Mouse (Mus musculus) C2C12 (cell line): Measurements from ENCODE around the gene Amigo1. TPM values are rescaled to one million over a fixed set of nuclear protein-coding genes. Genes with fewer than 3 reads are reported as not detected.

Experiments used
- H3K27me3 ChIP-seq: one replicate; pipeline ENCODE4 v1.6.1; 2011; ENCODE audit not compliant: control insufficient read depth, insufficient read depth, insufficient read length
- H3K36me3 ChIP-seq: one replicate; pipeline ENCODE4 v1.6.1; 2011; ENCODE audit not compliant: control insufficient read depth, insufficient read depth
- H3K4me3 ChIP-seq: one replicate; pipeline ENCODE4 v1.5.1; 2011; ENCODE audit warnings: mild to moderate bottlenecking, control low read depth; ENCODE audit not compliant: poor library complexity, insufficient read depth, severe bottlenecking
- H3K79me2 ChIP-seq: one replicate; pipeline ENCODE4 v1.6.1; 2011; ENCODE audit not compliant: control insufficient read depth, insufficient read depth
- H3K79me3 ChIP-seq: one replicate; pipeline ENCODE4 v1.6.1; 2011; ENCODE audit warnings: low read depth, control low read depth
- H3ac ChIP-seq: one replicate; pipeline ENCODE3; 2011; ENCODE audit warnings: low read depth; ENCODE audit not compliant: control insufficient read depth, insufficient read length
- CEBPB ChIP-seq: IDR thresholded peaks from one replicate; pipeline ENCODE4 v1.6.1; 2011; ENCODE audit warnings: low read depth, mild to moderate bottlenecking, control low read depth, moderate library complexity
- CTCF ChIP-seq: IDR thresholded peaks from one replicate; pipeline ENCODE4 v1.5.1; 2011; ENCODE audit not compliant: control insufficient read depth, insufficient read depth, insufficient read length
- FOSL1 ChIP-seq: IDR thresholded peaks from one replicate; pipeline ENCODE4 v1.8.0; 2011; ENCODE audit warnings: mild to moderate bottlenecking, low read length; ENCODE audit not compliant: poor library complexity, insufficient read depth, severe bottlenecking
- MAX ChIP-seq: IDR thresholded peaks from one replicate; pipeline ENCODE4 v1.6.1; 2011; ENCODE audit warnings: mild to moderate bottlenecking, control low read depth
- MYOD1 ChIP-seq: IDR thresholded peaks from one replicate; pipeline ENCODE4 v1.6.1; 2011; ENCODE audit warnings: low read depth; ENCODE audit not compliant: control insufficient read depth, insufficient read length
- MYOG ChIP-seq: IDR thresholded peaks from one replicate; pipeline ENCODE4 v1.6.1; 2011; ENCODE audit not compliant: control insufficient read depth, insufficient read length; ENCODE audit errors: extremely low read depth
- USF1 ChIP-seq: IDR thresholded peaks from one replicate; pipeline ENCODE4 v1.6.1; 2011; ENCODE audit warnings: low read depth, mild to moderate bottlenecking, control low read depth, moderate library complexity
- polyA plus RNA-seq: library from polyadenylated mRNA; unstranded; fragments of >200 nt; fragmentation: generic; extraction: Trizol; gene quantifications from one replicate; pipeline ENCODE4 v1.2.1, GENCODE M21; 2012; ENCODE audit warnings: missing spikeins

The Amigo1 gene
- polyA plus RNA-seq, 1 experiment = 1.9 TPM

GRCm38 (mm10) chr3:108210771-108211139 lies 24.6 kb downstream of the Amigo1 start, which contains the start of gene Atxn7l2:
TSS of gene Atxn7l2 (minus strand) at chr3:108210934.
- peak within 1 kb of the TSS; percentile 80 for H3ac ChIP-seq
- peaks cover 23% of the 10 kb centered on the region for H3K79me2 ChIP-seq
- peaks cover 9% of the 10 kb centered on the region for H3K27me3 ChIP-seq
- TF ChIP-seq USF1 (no peak), CEBPB (no peak), MYOD1 (no peak), FOSL1 (no peak), MYOG (no peak), MAX (no peak), CTCF (no peak)
- H3K36me3 ChIP-seq = peaks cover 5% of the 10 kb centered on the region
- peak within 1 kb of the TSS; percentile 59 for H3K4me3 ChIP-seq
- peaks cover 6% of the 10 kb centered on the region for H3K79me3 ChIP-seq

- TF ChIP-seq MYOD1 (no peak), MYOG (no peak), MAX (no peak), FOSL1 (no peak), CEBPB (no peak), USF1 (no peak), CTCF (no peak)
- peaks cover 23% of the 10 kb centered on the region for H3K79me2 ChIP-seq
- no peak overlapping the region for H3ac ChIP-seq
- no peak overlapping the region for H3K4me3 ChIP-seq
- peaks cover 6% of the 10 kb centered on the region for H3K79me3 ChIP-seq
- H3K36me3 ChIP-seq = peaks cover 2% of the 10 kb centered on the region
- peaks cover 18% of the 10 kb centered on the region for H3K27me3 ChIP-seq
These were observed 25.7 kb downstream of the Amigo1 start for GRCm38 (mm10) chr3:108211845-108212244.

GRCm38 (mm10) chr3:108212406-108212805 lies 26.3 kb downstream of the Amigo1 start:
- Histone ChIP-seq H3K27me3 (peaks cover 21% of the 10 kb centered on the region), H3ac (no peak overlapping the region), H3K79me3 (peaks cover 6% of the 10 kb centered on the region), H3K4me3 (no peak overlapping the region), H3K36me3 (no peaks in the 10 kb centered on the region), H3K79me2 (peaks cover 23% of the 10 kb centered on the region)
- TF ChIP-seq MYOG = no peak
- no peak for TF ChIP-seq CEBPB

GRCm38 (mm10) chr3:108214734-108215133 lies 28.6 kb downstream of the Amigo1 start:
- Histone ChIP-seq H3ac (no peak overlapping the region), H3K27me3 (peaks cover 43% of the 10 kb centered on the region)
- TF ChIP-seq CTCF (no peak), MYOD1 (no peak), MAX (peak; percentile 70), MYOG (no peak)

GRCm38 (mm10) chr3:108220661-108221060 lies 34.5 kb downstream of the Amigo1 start:
- Histone ChIP-seq H3ac (no peak overlapping the region), H3K4me3 (no peak overlapping the region), H3K79me2 (no peaks in the 10 kb centered on the region), H3K27me3 (peaks cover 70% of the 10 kb centered on the region), H3K36me3 (no peaks in the 10 kb centered on the region), H3K79me3 (no peaks in the 10 kb centered on the region)
- TF ChIP-seq MYOG (no peak), MAX (no peak), CEBPB (no peak), FOSL1 (no peak), CTCF (no peak), USF1 (no peak)

More at GRCm38 (mm10) chr3:108214734-108215133, 28.6 kb downstream of the Amigo1 start:
- H3K4me3 ChIP-seq = no peak overlapping the region
- peaks cover 3% of the 10 kb centered on the region for H3K79me2 ChIP-seq
- peaks cover 1% of the 10 kb centered on the region for H3K79me3 ChIP-seq
- H3K36me3 ChIP-seq = no peaks in the 10 kb centered on the region

- H3ac ChIP-seq = no peak overlapping the region
- H3K79me3 ChIP-seq = no peaks in the 10 kb centered on the region
- peaks cover 47% of the 10 kb centered on the region for H3K27me3 ChIP-seq
- H3K4me3 ChIP-seq = no peak overlapping the region
- no peaks in the 10 kb centered on the region for H3K36me3 ChIP-seq
- TF ChIP-seq CEBPB = no peak
- H3K79me2 ChIP-seq = no peaks in the 10 kb centered on the region
These were observed 39.8 kb downstream of the Amigo1 start for GRCm38 (mm10) chr3:108225711-108226557.
